Mouse (Mus musculus): ENCODE results near the gene Gm7138. TPM values are rescaled to one million over a fixed set of nuclear protein-coding genes. Genes with fewer than 3 reads are reported as not detected.
A peak's percentile ranks its signal among the peaks of the same experiment; 100 is the strongest.
"Not testable (repeated sequence)": the region's sequence is repeated elsewhere in the genome, so short reads cannot be mapped to it uniquely, and the experiment has no call there.

Gm7138 gene
- not detected in 2 replicates for polyA plus RNA-seq (2015; fragmentation: Nextera tagmentation; extraction: Ambion mirVana)

GRCm38 (mm10) chr10:77776844-77777243 lies at the start of gene Gm7138:
TSS of gene Gm7138 (minus strand) at chr10:77776944.
- not testable (repeated sequence) for H3K9ac ChIP-seq (ENCODE audit: low read length); H3K9me3 ChIP-seq (replicated peaks; ENCODE audit: control insufficient read depth, low read length); H3K27me3 ChIP-seq (ENCODE audit: control insufficient read depth, insufficient read depth, low read length); H3K4me2 ChIP-seq (ENCODE audit: low read depth, low read length); H3K4me3 ChIP-seq (replicated peaks; ENCODE audit: low read length); H3K27ac ChIP-seq (ENCODE audit: low read length); H3K4me1 ChIP-seq (ENCODE audit: control insufficient read depth, insufficient read depth, low read length); H3K36me3 ChIP-seq (ENCODE audit: control insufficient read depth, insufficient read depth, low read length); ATAC-seq (ENCODE audit: insufficient read depth, low FRiP score)
- 54% methylated on average over 1 of the region's 1 CpGs for WGBS

- H3K36me3 ChIP-seq (ENCODE audit: control insufficient read depth, insufficient read depth, low read length): no peaks in the 10 kb centered on the region
- H3K27me3 ChIP-seq (ENCODE audit: control insufficient read depth, insufficient read depth, low read length): no peaks in the 10 kb centered on the region
- H3K9ac ChIP-seq (ENCODE audit: low read length): no peak overlapping the region
- H3K4me1 ChIP-seq (ENCODE audit: control insufficient read depth, insufficient read depth, low read length): no peaks in the 10 kb centered on the region
- peaks cover 3% of the 10 kb centered on the region; the same call in 1 of the 2 replicates for H3K9me3 ChIP-seq (replicated peaks; ENCODE audit: control insufficient read depth, low read length)
- 37% methylated on average over 4 of the region's 4 CpGs for WGBS
- H3K4me3 ChIP-seq (replicated peaks; ENCODE audit: low read length): no peak overlapping the region
- no peak overlapping the region for H3K27ac ChIP-seq (ENCODE audit: low read length)
- no peak overlapping the region for H3K4me2 ChIP-seq (ENCODE audit: low read depth, low read length)
- no peak for ATAC-seq (ENCODE audit: insufficient read depth, low FRiP score)
Observed at GRCm38 (mm10) chr10:77819203-77819602, 42.5 kb upstream of the Gm7138 start.

DNA sequence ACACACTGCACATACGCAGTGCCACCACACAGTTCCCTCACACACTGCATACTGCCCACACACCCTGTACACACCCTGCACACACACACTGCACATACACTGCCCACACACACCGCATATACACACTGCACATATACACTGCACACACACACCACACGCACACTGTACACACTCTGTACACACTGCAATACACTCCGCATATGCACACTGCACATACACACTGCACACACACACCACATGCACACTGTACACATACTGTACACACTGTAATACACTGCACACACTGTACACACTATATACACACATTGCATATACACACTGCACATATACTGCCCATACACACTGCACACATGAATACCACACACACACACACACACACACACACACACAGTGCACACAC lies 41.8 kb upstream of the Gm7138 start:
- H3K4me2 ChIP-seq (ENCODE audit: low read depth, low read length): no peak overlapping the region
- ATAC-seq (ENCODE audit: insufficient read depth, low FRiP score): peak; percentile 44
- no peaks in the 10 kb centered on the region for H3K27me3 ChIP-seq (ENCODE audit: control insufficient read depth, insufficient read depth, low read length)
- no peak overlapping the region for H3K9ac ChIP-seq (ENCODE audit: low read length)
- H3K4me1 ChIP-seq (ENCODE audit: control insufficient read depth, insufficient read depth, low read length): no peaks in the 10 kb centered on the region
- H3K27ac ChIP-seq (ENCODE audit: low read length): no peak overlapping the region
- no peaks in the 10 kb centered on the region for H3K9me3 ChIP-seq (replicated peaks; ENCODE audit: control insufficient read depth, low read length)
- no peak overlapping the region for H3K4me3 ChIP-seq (replicated peaks; ENCODE audit: low read length)
- 93% methylated on average over 4 of the region's 4 CpGs for WGBS
- H3K36me3 ChIP-seq (ENCODE audit: control insufficient read depth, insufficient read depth, low read length): no peaks in the 10 kb centered on the region

DNA sequence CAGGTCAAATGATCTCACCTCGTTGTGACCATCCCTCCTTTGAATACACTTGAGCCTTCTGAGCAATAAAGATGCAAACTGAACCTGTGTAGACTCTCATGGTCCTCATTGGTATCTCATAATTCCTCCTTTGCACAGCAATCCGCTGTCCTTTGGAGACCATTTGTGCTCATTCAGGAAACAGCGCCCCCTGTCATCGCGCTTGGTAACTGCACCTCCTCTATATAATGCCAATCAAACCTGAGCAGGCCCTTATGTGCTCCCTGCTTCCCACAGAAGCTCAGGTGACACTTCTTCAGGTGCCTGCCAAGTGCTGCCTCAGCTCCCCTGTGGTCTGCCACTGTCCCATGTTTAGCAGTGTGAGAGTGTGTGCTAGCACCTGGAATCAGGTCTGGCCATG lies 38.8 kb upstream of the Gm7138 start:
- 27% methylated on average over 5 of the region's 5 CpGs for whole genome bisulfite sequencing
- no peak overlapping the region for H3K4me3 ChIP-seq (replicated peaks; ENCODE audit: low read length)
- no peak for ATAC-seq (ENCODE audit: insufficient read depth, low FRiP score)

GRCm38 (mm10) chr10:77814382-77814781 lies 37.6 kb upstream of the Gm7138 start, which contains the start of gene Gm2696:
TSS of gene Gm2696 (plus strand) at chr10:77814682.
- no peak within 1 kb of the TSS for H3K27ac ChIP-seq (ENCODE audit: low read length)
- ATAC-seq (ENCODE audit: insufficient read depth, low FRiP score): no peak
- 32% methylated on average over 4 of the region's 4 CpGs for WGBS
- H3K4me2 ChIP-seq (ENCODE audit: low read depth, low read length): no peak within 1 kb of the TSS
- H3K9ac ChIP-seq (ENCODE audit: low read length): no peak within 1 kb of the TSS
- H3K36me3 ChIP-seq (ENCODE audit: control insufficient read depth, insufficient read depth, low read length): no peaks in the 10 kb centered on the region
- no peaks in the 10 kb centered on the region for H3K4me1 ChIP-seq (ENCODE audit: control insufficient read depth, insufficient read depth, low read length)
- no peaks in the 10 kb centered on the region for H3K27me3 ChIP-seq (ENCODE audit: control insufficient read depth, insufficient read depth, low read length)
- H3K9me3 ChIP-seq (replicated peaks; ENCODE audit: control insufficient read depth, low read length): no peaks in the 10 kb centered on the region
- H3K4me3 ChIP-seq (replicated peaks; ENCODE audit: low read length): no peak within 1 kb of the TSS

More for the DNA sequence above, 38.8 kb upstream of the Gm7138 start:
- no peaks in the 10 kb centered on the region for H3K4me1 ChIP-seq (ENCODE audit: control insufficient read depth, insufficient read depth, low read length)
- no peaks in the 10 kb centered on the region for H3K36me3 ChIP-seq (ENCODE audit: control insufficient read depth, insufficient read depth, low read length)
- no peaks in the 10 kb centered on the region for H3K27me3 ChIP-seq (ENCODE audit: control insufficient read depth, insufficient read depth, low read length)
- no peak overlapping the region for H3K27ac ChIP-seq (ENCODE audit: low read length)
- no peak overlapping the region for H3K4me2 ChIP-seq (ENCODE audit: low read depth, low read length)
- H3K9ac ChIP-seq (ENCODE audit: low read length): no peak overlapping the region
- no peaks in the 10 kb centered on the region for H3K9me3 ChIP-seq (replicated peaks; ENCODE audit: control insufficient read depth, low read length)

- Histone ChIP-seq H3K36me3 (ENCODE audit: control insufficient read depth, insufficient read depth, low read length) (no peaks in the 10 kb centered on the region), H3K4me1 (ENCODE audit: control insufficient read depth, insufficient read depth, low read length) (no peaks in the 10 kb centered on the region), H3K27ac (ENCODE audit: low read length) (no peak within 1 kb of the TSS), H3K4me3 (replicated peaks; ENCODE audit: low read length) (no peak within 1 kb of the TSS), H3K9me3 (replicated peaks; ENCODE audit: control insufficient read depth, low read length) (no peaks in the 10 kb centered on the region), H3K4me2 (ENCODE audit: low read depth, low read length) (no peak within 1 kb of the TSS), H3K27me3 (ENCODE audit: control insufficient read depth, insufficient read depth, low read length) (no peaks in the 10 kb centered on the region), H3K9ac (ENCODE audit: low read length) (no peak within 1 kb of the TSS)
- WGBS: 60% methylated on average over 5 of the region's 5 CpGs
- ATAC-seq (ENCODE audit: insufficient read depth, low FRiP score): no peak
Observed at GRCm38 (mm10) chr10:77811743-77812142, 35.0 kb upstream of the Gm7138 start, which contains the start of gene Gm9507. TSS of gene Gm9507 (minus strand) at chr10:77811843.

GRCm38 (mm10) chr10:77804095-77804494 lies 27.4 kb upstream of the Gm7138 start:
- 42% methylated on average over 3 of the region's 3 CpGs for WGBS
- H3K27ac ChIP-seq (ENCODE audit: low read length): no peak overlapping the region
- H3K36me3 ChIP-seq (ENCODE audit: control insufficient read depth, insufficient read depth, low read length): no peaks in the 10 kb centered on the region
- no peaks in the 10 kb centered on the region for H3K27me3 ChIP-seq (ENCODE audit: control insufficient read depth, insufficient read depth, low read length)
- H3K4me2 ChIP-seq (ENCODE audit: low read depth, low read length): no peak overlapping the region
- H3K4me1 ChIP-seq (ENCODE audit: control insufficient read depth, insufficient read depth, low read length): no peaks in the 10 kb centered on the region
- H3K4me3 ChIP-seq (replicated peaks; ENCODE audit: low read length): no peak overlapping the region
- no peaks in the 10 kb centered on the region for H3K9me3 ChIP-seq (replicated peaks; ENCODE audit: control insufficient read depth, low read length)
- ATAC-seq (ENCODE audit: insufficient read depth, low FRiP score): no peak
- no peak overlapping the region for H3K9ac ChIP-seq (ENCODE audit: low read length)

GRCm38 (mm10) chr10:77798921-77799508 lies 22.3 kb upstream of the Gm7138 start, which contains the start of gene Gm19668:
TSS of gene Gm19668 (minus strand) at chr10:77799133.
- no peak for ATAC-seq (ENCODE audit: insufficient read depth, low FRiP score)

DNA sequence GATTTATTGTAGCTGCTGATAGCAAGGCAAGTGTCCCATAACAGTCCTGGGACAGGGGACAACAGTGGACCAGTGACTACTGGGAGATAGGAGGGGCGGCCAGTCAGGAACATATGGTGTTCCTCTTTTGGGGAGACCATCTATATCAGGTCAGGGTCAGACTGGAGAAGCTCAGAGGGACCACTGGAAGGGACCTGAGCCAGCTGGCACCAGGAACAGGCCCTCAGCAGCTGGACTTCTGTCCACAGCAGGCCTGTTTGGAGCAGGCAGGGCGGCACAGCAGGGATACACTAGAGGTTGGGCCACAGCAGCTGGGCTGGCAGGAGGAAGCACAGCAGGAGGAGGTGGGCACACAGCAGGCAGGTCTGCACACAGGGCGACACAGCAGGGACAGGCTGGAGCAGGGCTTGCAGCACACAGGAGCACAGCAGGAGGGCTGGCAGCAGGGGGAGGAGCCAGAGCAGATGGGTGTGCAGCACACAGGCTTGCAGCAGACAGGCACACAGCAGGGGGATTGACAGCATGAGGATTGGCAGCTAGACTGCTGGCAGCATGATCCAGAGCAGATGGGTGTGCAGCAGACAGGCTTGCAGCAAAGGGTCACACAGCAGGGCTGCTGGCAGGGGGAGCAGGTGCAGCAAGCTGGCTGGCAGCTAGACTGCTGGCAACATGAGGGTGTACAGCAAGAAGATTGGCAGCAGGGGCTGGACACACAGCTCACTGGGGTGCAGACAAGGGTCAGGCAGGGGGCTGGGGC lies 21.6 kb upstream of the Gm7138 start:
- H3K4me3 ChIP-seq (replicated peaks; ENCODE audit: low read length); H3K27me3 ChIP-seq (ENCODE audit: control insufficient read depth, insufficient read depth, low read length); ATAC-seq (ENCODE audit: insufficient read depth, low FRiP score); H3K9ac ChIP-seq (ENCODE audit: low read length); H3K36me3 ChIP-seq (ENCODE audit: control insufficient read depth, insufficient read depth, low read length); H3K4me2 ChIP-seq (ENCODE audit: low read depth, low read length); H3K9me3 ChIP-seq (replicated peaks; ENCODE audit: control insufficient read depth, low read length); H3K27ac ChIP-seq (ENCODE audit: low read length); H3K4me1 ChIP-seq (ENCODE audit: control insufficient read depth, insufficient read depth, low read length): not testable (repeated sequence)
- WGBS: 38% methylated on average over 3 of the region's 3 CpGs

More at GRCm38 (mm10) chr10:77798921-77799508, 22.3 kb upstream of the Gm7138 start, which contains the start of gene Gm19668:
- Histone ChIP-seq H3K27me3 (ENCODE audit: control insufficient read depth, insufficient read depth, low read length) (no peaks in the 10 kb centered on the region), H3K4me3 (replicated peaks; ENCODE audit: low read length) (no peak within 1 kb of the TSS), H3K27ac (ENCODE audit: low read length) (no peak within 1 kb of the TSS), H3K4me2 (ENCODE audit: low read depth, low read length) (no peak within 1 kb of the TSS), H3K4me1 (ENCODE audit: control insufficient read depth, insufficient read depth, low read length) (no peaks in the 10 kb centered on the region), H3K9ac (ENCODE audit: low read length) (no peak within 1 kb of the TSS), H3K36me3 (ENCODE audit: control insufficient read depth, insufficient read depth, low read length) (no peaks in the 10 kb centered on the region), H3K9me3 (replicated peaks; ENCODE audit: control insufficient read depth, low read length) (no peaks in the 10 kb centered on the region)
- 62% methylated on average over 8 of the region's 8 CpGs for WGBS

Data from stomach, embryonic 16.5 days (tissue).